Mouse (Mus musculus): ENCODE measurements at regions not wholly inside any gene's neighbourhood (a gene's known extent, or its start where the extent isn't known, plus 50 kb on each side); places are given as distances from the start of the nearest gene placed in this dataset.

- DNase-seq: no peak
These were observed 119.3 kb upstream of the Nr5a2 start for GRCm38 (mm10) chr1:137079401-137080003.

- peak; percentile 11 to 15 for DNase-seq
These were observed 114.5 kb upstream of the Nr5a2 start for GRCm38 (mm10) chr1:137074787-137075186.

GRCm38 (mm10) chr1:137073857-137074572 is 113.8 kb upstream of the Nr5a2 start:
- DNase-seq: no peak

DNA sequence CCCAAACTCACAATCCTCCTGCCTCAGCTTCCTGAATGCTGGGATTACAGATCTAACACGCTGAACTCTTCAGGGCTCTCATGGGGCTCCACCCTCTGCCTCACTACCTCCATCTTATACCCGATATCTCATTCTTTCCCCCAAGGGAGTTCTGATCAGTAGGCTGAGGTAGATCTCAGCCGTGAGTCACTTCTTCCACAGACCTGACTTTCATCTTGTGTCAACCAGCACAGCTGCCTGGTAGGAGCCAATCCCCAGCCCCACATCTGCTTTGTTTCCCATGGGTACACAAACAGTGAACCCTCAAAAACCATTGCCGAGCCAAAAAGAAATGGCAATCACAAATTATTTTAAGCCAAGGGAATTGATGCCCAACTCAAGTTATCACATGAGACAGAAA is 100.7 kb upstream of the Nr5a2 start:
- no peak for DNase-seq

DNA sequence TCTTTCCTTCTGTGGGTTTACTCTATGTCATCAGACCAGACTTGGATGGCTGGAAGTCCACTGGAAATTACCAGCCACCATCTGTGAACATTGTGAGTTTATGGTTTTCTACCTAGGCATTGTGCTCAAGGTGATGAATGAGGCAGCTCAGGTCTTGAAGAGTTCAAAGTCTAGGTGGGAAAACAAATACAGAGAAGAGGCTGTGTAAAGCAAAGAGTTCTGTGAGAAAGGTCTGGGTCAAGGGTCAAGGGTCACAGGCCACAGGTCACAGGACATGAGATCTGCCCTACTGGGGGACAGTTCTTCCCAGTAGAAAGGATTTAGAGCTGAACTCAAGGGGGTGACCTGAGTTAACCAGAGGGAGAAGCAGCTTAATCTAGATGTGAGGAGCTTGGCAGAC is 92.9 kb upstream of the Nr5a2 start:
- DNase-seq: no peak

- DNase-seq: no peak
These were observed 91.3 kb upstream of the Nr5a2 start for GRCm38 (mm10) chr1:137051515-137051914.

GRCm38 (mm10) chr1:137044076-137044475 is 83.8 kb upstream of the Nr5a2 start:
- no peak for DNase-seq

- no peak for DNase-seq
These were observed 82.3 kb upstream of the Nr5a2 start for GRCm38 (mm10) chr1:137042414-137043010.

DNA sequence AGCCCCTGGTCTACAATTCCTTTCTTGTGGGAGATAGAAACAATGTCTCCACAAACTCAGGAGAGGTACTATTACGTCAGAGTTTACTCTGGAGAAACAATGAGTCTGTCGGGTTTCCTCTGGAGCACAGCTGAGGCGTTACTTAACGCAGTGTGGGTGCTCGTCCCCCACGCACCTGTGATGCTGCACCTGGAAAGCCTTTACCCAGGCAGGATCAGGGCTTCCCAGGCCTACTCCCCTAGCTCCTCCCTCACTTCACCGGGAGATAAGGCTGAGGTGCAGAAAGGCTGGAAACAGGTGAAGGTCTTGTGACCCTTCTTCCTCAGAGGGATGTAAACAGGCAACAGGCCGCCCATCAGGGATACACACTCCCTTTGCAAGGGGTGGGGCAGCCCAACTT is 80.7 kb upstream of the Nr5a2 start:
- DNase-seq: no peak

- DNase-seq: no peak
These were observed 74.3 kb upstream of the Nr5a2 start for GRCm38 (mm10) chr1:137034586-137034985.

DNA sequence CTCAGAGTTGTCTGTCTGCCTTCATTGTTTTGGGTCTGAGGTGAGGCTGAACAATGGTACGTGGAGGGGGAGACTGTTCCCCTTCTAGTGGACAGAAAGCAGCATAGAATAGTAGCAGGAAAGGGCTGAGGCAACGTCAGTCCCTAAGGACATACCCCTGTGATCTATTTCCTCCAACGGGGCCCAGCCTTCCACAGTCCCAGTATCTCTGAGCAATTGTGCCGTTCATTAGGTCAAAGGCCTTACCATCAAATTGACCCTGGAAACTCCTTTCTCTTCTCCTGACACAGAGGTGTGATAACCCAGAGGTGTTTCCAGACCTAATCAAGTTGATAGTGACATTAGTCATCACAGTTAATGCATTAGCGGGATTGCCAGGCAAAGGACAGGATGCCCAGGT is 73.4 kb upstream of the Nr5a2 start:
- no peak for DNase-seq

DNA sequence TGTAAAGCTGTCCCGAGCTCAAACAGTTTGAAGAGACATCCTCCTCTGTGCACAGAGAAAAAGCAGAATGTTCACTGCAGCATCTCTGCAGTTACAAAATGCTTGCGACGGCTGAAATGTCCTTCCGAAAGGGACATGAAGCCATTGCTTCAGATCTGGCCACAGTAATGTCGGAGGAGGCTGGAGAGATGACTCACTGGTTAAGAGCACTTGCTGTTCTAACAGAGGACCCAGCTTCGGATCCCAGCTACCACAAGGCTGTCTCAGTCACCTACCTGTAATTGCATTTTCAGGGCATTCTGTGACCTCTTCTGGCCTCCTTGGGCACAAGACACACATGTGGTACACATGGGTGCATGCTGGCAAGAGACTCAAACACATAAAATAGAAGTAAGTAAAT is 63.5 kb upstream of the Nr5a2 start:
- DNase-seq: no peak

GRCm38 (mm10) chr1:137020528-137020927 is 60.3 kb upstream of the Nr5a2 start:
- DNase-seq: no peak

GRCm38 (mm10) chr1:137017642-137018041 is 57.4 kb upstream of the Nr5a2 start:
- DNase-seq: no peak

DNA sequence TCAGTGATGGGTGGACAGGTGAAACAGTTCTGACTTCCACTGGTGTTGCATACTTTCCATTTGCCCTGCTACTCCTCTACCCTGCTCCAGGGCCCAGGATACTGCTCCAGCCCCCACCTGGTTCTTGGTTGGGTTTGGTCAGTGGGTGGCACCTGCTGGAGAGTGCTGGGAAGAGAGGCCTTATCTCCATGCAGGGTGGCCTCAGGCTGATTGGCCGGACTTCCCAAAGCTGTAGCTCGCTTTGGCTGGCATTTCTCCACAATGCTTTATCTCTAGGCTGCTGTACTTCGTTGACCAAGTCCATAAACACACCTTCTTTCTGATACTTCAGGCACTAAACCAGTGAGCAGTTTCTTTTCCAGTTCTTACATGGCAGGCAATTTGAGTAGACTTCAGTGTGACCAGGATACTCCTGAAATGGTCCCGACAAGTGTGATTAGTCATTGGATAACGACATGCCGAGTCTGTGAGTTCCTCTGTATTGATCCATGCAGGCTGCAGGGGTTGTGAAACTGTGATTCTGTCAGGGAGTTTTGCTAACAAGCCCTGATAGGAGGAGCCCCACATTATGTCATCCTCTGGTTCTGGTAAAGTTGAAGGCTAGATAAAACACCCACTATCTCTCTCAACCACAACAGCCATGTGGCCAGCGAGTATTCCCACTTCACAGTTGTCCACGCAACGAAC is 50.1 kb upstream of the Nr5a2 start:
- no peak for DNase-seq
